Mouse (Mus musculus) heart, postnatal 4 days (tissue): ENCODE data around the gene Gap43. TPM values are rescaled to one million over a fixed set of nuclear protein-coding genes. Genes with fewer than 3 reads are reported as not detected.
"Not testable (repeated sequence)": the region's sequence is repeated elsewhere in the genome, so short reads cannot be mapped to it uniquely, and the experiment has no call there.

ENCODE experiments used
- DNase-seq: peaks from one replicate; pipeline ENCODE4 v3.0.0; 2021
- microRNA-seq, 2 experiments: library from miRNA; unstranded; fragments of <30 nt; microRNA quantifications; one replicate each; pipeline ENCODE4 v1.2.0; 2021 to 2022
- total RNA-seq, 2 experiments: library from RNA; stranded (reverse); gene quantifications; 2 replicates each; pipeline ENCODE4 v1.2.3; 2021

The Gap43 gene
- total RNA-seq, 2 experiments from 2014 or later, result 4.0 to 5.3 TPM

DNA sequence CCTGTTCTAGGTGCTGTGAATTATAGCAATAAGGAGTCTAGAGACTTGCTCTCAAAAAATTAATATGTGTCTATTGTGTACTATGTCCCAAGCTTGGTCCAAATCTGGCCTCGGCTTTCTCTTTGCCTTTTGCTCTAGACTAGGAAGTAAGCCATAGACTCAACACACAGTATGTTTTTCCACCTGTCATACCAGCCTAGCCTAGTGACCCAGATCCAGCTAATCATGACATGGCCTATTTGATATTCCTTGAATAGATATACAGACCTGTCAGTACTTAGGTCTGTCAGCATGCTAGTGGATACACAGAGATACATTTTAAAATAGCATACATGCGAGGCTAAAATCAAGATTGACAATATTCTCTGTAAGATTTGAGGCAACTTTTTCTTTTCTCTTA lies 46.4 kb downstream of the Gap43 start:
- no peak for DNase-seq

DNA sequence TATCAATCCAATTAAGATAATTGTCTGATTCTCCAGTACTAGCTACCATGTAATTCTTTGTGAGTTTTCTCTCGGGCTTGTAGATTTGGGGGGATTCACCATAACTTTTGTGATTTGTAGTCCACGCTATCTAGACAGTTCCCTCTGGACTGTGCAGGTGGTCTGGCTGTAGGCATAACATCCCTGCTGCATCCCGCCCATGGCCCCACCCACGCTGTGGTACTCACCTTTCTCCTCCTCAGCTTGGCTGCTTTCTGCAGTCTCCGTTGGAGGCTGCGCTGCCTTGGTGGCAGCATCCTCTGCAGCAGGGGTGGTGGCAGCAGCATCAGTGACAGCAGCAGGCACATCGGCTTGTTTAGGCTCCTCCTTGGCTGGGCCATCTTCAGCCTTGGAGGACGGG lies 48.9 kb downstream of the Gap43 start:
- DNase-seq, result no peak

DNA sequence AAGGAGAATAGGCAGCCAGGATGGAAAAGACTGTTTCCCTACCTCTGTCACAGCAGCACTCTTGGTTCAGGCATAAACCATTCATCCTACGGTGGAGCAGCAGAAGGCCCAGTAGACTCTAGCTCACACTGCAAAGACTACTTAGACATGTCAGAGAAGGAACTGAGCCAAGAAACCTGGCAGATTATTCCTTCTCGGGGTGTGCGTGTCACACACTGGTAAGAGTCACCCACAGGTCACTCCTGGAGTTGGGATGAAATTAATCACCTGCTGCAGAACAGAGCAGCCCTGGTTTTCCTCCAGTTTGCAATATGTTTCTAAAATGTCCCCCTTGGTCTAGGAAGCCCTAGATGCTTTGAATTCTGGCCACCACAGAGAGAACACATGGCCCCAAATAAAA lies 56.4 kb downstream of the Gap43 start:
- no peak for DNase-seq

DNA sequence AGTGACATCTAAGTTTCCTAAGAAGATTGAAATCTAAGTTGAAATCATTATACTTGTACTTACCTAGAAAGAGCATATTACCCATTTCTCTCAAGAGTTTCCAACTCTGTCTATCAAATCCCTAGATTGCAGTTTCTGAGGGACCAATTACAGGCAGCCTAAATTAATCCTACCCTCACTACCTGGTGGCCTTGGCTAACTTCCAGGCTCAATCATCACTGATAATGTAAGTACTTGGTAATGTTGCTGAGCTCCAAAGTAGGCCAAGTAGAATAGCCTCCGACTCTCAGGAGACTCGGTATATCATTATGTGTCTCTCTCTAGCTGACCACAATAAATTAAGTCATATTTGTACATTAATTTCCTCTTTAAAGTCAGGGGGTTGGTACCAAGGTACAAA lies 62.7 kb downstream of the Gap43 start:
- no peak for DNase-seq

DNA sequence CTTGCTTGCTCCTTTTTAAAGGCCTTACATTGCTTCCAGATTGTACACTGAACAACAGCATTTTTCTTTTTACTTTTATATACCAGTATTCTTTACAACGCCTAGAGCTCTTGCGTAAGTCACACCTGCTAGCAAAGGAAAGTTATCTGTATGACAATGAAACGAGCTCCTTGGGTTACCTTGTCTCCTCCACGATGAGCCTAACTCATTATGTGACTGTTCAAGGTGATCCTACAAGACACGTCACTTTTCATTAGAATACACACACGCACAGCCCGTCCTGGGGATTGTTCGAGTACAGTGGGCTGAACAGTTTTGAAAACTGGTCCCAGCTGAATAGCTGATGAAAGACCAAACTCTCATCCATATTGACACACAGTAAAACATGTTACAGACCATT lies 63.2 kb downstream of the Gap43 start:
- no peak for DNase-seq

- peak; percentile 87 for DNase-seq
Measured at GRCm38 (mm10) chr16:42276216-42277141, 64.0 kb downstream of the Gap43 start.

GRCm38 (mm10) chr16:42275518-42276215 lies 64.8 kb downstream of the Gap43 start:
- no peak for DNase-seq

GRCm38 (mm10) chr16:42271213-42271612 lies 69.2 kb downstream of the Gap43 start:
- no peak for DNase-seq

- no peak for DNase-seq
Measured at GRCm38 (mm10) chr16:42269587-42269967, 70.9 kb downstream of the Gap43 start.

DNA sequence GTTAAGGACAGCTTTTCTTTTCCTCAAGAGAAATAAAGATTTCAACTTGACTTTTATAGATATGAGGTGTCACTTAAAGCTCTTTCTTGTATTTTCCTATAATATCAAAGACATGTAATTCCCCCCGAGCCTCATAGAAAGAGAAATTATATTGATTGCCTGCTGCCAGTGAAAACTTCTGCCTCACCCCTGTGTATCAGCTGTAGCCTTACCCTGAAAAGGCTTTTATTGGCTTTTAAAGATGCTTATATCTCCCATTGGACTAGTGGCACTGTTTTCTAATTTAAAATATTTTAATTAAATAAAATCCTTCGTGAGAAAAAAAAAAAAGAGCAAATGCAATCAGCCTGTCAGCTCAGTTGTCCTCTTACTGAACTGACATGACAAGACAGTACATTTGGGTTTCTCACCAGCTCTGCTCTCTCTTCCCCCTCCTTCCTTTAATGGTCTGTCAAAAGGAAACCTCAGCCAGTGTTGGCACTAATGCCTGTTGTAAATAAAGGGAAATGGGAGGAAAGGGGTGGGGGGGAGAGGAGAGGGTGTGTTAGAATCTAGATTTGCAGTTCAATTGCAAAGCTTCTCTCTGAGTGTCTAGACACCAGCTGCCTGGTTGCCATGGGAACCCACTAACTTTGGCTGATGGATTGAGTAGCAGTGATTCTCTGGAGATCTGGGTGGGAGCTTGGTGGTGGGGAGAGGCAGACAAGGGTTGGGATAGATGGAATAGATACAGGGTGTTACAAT lies 71.4 kb downstream of the Gap43 start:
- peak; percentile 20 for DNase-seq

DNA sequence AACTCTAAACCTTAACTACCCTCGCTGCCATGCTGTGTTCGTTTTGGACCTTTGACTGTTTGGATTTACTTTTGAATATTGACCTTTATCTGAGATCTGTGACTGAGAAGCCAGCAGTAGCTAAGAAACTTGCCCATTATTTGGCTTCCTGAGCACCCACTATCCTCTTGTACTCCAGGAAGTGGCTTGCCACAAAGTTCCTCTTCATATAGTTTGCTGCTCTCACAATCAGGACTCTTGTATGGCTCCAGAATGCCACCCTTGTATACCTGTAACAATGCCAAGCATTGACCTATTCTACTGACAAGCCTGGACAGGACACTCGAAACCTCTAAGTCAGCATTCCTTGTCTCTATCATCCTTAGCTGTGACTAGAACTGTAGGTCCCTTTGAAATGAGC lies 75.3 kb downstream of the Gap43 start:
- DNase-seq, result no peak

- DNase-seq, result no peak
Measured at GRCm38 (mm10) chr16:42262935-42263542, 77.4 kb downstream of the Gap43 start.

DNA sequence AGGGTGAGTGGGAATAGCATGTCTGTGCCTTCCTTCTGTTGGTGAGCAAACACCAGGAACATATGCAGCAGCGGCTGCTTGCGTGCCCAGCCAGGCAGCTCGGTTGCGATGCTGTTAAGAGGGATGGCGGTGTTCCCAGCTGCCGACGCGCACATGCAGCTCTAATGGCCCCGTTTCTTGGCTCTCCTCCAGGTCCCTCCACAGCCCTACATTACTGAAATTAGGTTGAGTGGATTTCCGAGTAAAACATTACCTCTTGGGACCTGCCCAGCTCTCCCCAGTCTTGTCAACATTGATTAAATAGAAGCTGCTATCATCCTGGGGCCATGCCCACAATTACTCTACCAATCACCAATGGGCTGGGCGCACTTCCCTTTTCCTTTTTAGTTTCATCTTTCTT lies 84.8 kb downstream of the Gap43 start:
- DNase-seq, result peak; percentile 46

GRCm38 (mm10) chr16:42255222-42255621 lies 85.2 kb downstream of the Gap43 start:
- DNase-seq, result no peak

DNA sequence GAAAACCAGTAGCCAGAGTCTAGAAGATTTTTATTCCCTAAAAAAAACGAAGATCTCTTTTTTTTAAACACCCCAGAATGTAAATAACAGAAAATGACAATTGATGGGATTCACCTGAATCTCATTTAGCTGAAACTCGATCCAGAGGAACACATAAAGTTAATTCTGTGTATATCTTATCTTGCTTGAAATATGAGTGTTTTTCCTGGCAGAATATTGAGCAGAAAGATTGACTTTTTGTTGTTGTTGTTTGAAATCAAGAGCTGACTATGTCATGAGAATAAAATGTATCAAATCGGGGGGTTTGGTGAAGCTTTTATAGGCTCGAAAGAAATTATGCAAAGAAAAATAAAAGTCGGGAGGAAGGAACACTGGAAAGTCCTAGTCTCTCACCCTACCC lies 88.2 kb downstream of the Gap43 start:
- DNase-seq, result no peak

DNA sequence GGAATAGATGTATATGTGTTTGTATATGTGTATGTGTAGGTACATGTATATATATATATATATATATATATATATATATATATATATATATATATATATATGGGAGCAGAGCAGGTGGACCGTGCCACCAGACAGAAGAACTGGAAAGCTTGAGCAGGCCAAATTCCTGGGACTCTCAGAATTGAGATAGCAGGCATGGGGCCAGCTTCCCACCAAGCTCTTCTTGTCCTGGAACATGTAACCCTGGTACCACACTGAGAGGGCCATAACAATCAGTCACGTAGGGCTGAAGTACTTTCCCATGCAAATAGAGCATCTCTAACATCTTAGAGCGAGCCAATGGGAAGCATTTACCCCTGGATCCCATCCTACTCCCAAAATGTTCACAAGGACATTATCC lies 96.3 kb downstream of the Gap43 start:
- DNase-seq, result not testable (repeated sequence)

DNA sequence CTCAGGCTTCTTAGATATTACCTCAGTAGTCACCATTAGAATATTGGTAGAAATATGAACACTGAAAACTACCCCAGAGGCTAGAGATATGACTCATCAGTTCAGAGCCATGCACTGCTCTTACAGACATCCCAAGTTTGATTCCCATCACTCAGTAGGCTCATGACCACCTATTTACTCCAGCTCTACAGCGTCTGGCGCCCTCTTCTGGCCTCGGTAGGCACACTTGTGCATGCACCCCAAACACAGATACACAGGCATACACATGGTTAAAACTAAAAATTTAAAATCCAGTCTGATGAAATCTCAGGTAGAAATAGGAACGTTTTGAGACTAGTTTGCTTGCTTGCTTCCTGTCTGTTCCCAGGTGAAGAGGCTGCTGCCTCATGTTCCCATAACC lies 109.1 kb downstream of the Gap43 start:
- DNase-seq, result no peak

Small RNA genes lying within 50 kb of the gene (microRNA-seq; reads per million reads assigned to microRNA genes)
- 11.4 to 15.5 reads per million in 2 experiments for gene Mir6540
